Mouse (Mus musculus) retina, postnatal 7 days (tissue): Measurements from ENCODE around the gene Nme7.

Source experiments
- DNase-seq: peaks from one replicate; pipeline ENCODE4 v3.0.0-alpha.2; 2012; ENCODE audit warnings: low read depth, low spot score

Nme7 gene

GRCm38 (mm10) chr1:164459127-164459905 lies 155.4 kb downstream of the Nme7 start:
- DNase-seq: no peak

GRCm38 (mm10) chr1:164460921-164461697 lies 157.2 kb downstream of the Nme7 start:
- no peak for DNase-seq

- no peak for DNase-seq
Observed at GRCm38 (mm10) chr1:164461726-164462125, 157.8 kb downstream of the Nme7 start.

- DNase-seq: no peak
Observed at GRCm38 (mm10) chr1:164467406-164467805, 163.5 kb downstream of the Nme7 start.

GRCm38 (mm10) chr1:164468329-164468728 lies 164.4 kb downstream of the Nme7 start:
- no peak for DNase-seq

- no peak for DNase-seq
Observed at GRCm38 (mm10) chr1:164470985-164471384, 167.1 kb downstream of the Nme7 start.

GRCm38 (mm10) chr1:164471632-164472031 lies 167.7 kb downstream of the Nme7 start:
- DNase-seq: no peak

- no peak for DNase-seq
Observed at GRCm38 (mm10) chr1:164473398-164473797, 169.5 kb downstream of the Nme7 start.

- DNase-seq: no peak
Observed at GRCm38 (mm10) chr1:164474310-164474709, 170.4 kb downstream of the Nme7 start.

GRCm38 (mm10) chr1:164474778-164475511 lies 171.0 kb downstream of the Nme7 start:
- DNase-seq: no peak

- no peak for DNase-seq
Observed at GRCm38 (mm10) chr1:164475895-164476294, 172.0 kb downstream of the Nme7 start.

- no peak for DNase-seq
Observed at GRCm38 (mm10) chr1:164480755-164481644, 177.1 kb downstream of the Nme7 start.

GRCm38 (mm10) chr1:164481645-164482354 lies 177.9 kb downstream of the Nme7 start:
- DNase-seq: no peak

- DNase-seq: no peak
Observed at GRCm38 (mm10) chr1:164482833-164483232, 178.9 kb downstream of the Nme7 start.

- no peak for DNase-seq
Observed at GRCm38 (mm10) chr1:164483728-164484127, 179.8 kb downstream of the Nme7 start.
